Mouse (Mus musculus) lung, adult 2 months (tissue): ENCODE results near the gene Dnajc11.

ENCODE experiments used
- CTCF ChIP-seq: fragments of 200-500 bp; IDR thresholded peaks from 2 replicates; pipeline ENCODE4 v1.5.1; 2011; ENCODE audit warnings: mild to moderate bottlenecking, low read length, control low read depth; ENCODE audit not compliant: insufficient read depth
- POLR2A ChIP-seq: fragments of 200-500 bp; IDR thresholded peaks from 2 replicates; pipeline ENCODE4 v1.6.1; 2011; ENCODE audit warnings: low read depth, mild to moderate bottlenecking, control low read depth, low read length, borderline replicate concordance; ENCODE audit errors: extremely low read depth

DNA sequence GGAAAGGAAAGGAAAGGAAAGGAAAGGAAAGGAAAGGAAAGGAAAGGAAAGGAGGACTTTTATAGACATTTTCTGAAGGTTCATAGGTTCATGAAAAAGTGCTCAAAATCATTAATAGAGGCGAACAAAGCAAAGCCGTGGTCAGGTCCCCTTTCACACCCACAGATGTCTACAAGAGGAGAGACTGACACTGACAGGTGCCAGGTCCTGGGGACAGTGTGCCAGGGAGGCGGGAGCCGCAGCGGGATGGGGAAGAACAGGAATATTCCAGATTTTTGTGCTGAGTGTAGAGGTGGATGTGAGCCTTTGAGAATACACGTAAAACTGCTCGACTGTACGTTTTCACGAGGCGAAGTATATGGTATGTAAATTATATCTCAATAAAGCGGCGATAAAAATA, 38.6 kb upstream of the Dnajc11 start:
- TF ChIP-seq CTCF (no peak), POLR2A (no peak)
